Mouse (Mus musculus) forebrain, embryonic 14.5 days (tissue): ENCODE measurements around the gene Kdm4c. TPM values are rescaled to one million over a fixed set of nuclear protein-coding genes. Genes with fewer than 3 reads are reported as not detected.
"Not testable (repeated sequence)": the region's sequence is repeated elsewhere in the genome, so short reads cannot be mapped to it uniquely, and the experiment has no call there.

ENCODE experiments used
- ATAC-seq: fragments of 200-750 bp; cut with Nextera tagmentation; 2 replicates; pipeline ENCODE4 v1.8.0; 2017; ENCODE audit warnings: mild to moderate bottlenecking, moderate library complexity
- DNase-seq: peaks from one replicate; pipeline ENCODE4 v3.0.0-alpha.2; 2015; ENCODE audit warnings: low spot score
- H3K27ac ChIP-seq: fragments of 300-500 bp; sonication (generic); 2 replicates; pipeline ENCODE4 v1.5.1; 2014; ENCODE audit warnings: low read depth, mild to moderate bottlenecking, control low read depth, low read length, moderate library complexity
- H3K27me3 ChIP-seq: fragments of 300-500 bp; sonication (generic); replicated peaks from 2 replicates; pipeline ENCODE4 v1.6.1; 2014; ENCODE audit warnings: low read length, control low read depth, mixed read lengths; ENCODE audit not compliant: control insufficient read depth, insufficient read depth
- H3K36me3 ChIP-seq: fragments of 300-500 bp; sonication (generic); 2 replicates; pipeline ENCODE4 v1.6.1; 2014; ENCODE audit warnings: low read length, control low read depth; ENCODE audit not compliant: control insufficient read depth, insufficient read depth
- H3K4me1 ChIP-seq: fragments of 300-500 bp; sonication (generic); 2 replicates; pipeline ENCODE4 v1.6.1; 2014; ENCODE audit warnings: antibody characterized with exemption, low read length, control low read depth; ENCODE audit not compliant: control insufficient read depth, insufficient read depth
- H3K4me2 ChIP-seq: fragments of 300-500 bp; sonication (generic); 2 replicates; pipeline ENCODE4 v1.6.1; 2014; ENCODE audit warnings: mild to moderate bottlenecking, control low read depth, low read length
- H3K4me3 ChIP-seq: fragments of 300-500 bp; sonication (generic); 2 replicates; pipeline ENCODE4 v1.5.1; 2014; ENCODE audit warnings: low read depth, low read length, control low read depth
- H3K9ac ChIP-seq: fragments of 300-500 bp; sonication (generic); 2 replicates; pipeline ENCODE4 v1.6.1; 2014; ENCODE audit warnings: mild to moderate bottlenecking, low read length, control low read depth, moderate library complexity
- H3K9me3 ChIP-seq: fragments of 300-500 bp; sonication (generic); replicated peaks from 2 replicates; pipeline ENCODE4 v1.6.1; 2016; ENCODE audit warnings: low read length, control low read depth, mixed read lengths; ENCODE audit not compliant: control insufficient read depth
- WGBS: fragments of 180-500 bp; shearing (Covaris S2); extraction: QIAGEN DNeasy Blood & Tissue Kit; methylation state at CpG from one replicate; pipeline ENCODE4 v1.1.7; 2014; 5-methylcytosine and 5-hydroxymethylcytosine counted together
- polyA plus RNA-seq: library from polyadenylated mRNA; unstranded; fragments of >200 nt; fragmentation: Nextera tagmentation; extraction: Ambion mirVana; gene quantifications from 2 replicates; pipeline ENCODE4 v1.2.1, GENCODE M21; 2014

Gene Kdm4c
- polyA plus RNA-seq, 1 experiment from 2014 or later: 14.7 TPM

DNA sequence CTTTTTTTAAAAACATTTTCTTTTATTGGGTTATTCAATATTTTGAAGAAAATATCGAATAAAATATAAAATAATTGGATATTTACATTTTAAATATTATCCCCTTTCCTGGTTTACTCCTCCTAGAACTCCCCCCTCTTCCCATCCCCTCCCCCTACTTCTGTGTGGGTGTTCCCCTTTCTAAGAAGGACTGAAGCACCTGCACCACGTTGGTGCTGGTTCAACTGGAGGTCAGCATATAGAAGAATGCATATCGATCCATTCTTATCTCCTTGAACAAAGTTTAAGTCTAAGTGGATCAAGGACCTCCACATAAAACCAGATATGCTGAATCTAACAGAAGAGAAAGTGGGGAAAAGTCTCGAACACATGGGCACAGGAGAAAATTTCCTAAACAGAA lies 144.3 kb downstream of the Kdm4c start:
- peaks cover 8% of the 10 kb centered on the region; the same call in 1 of the 2 replicates for H3K36me3 ChIP-seq
- H3K27me3 ChIP-seq: no peaks in the 10 kb centered on the region
- DNase-seq (no peak), ATAC-seq (no peak)
- no peaks in the 10 kb centered on the region for H3K4me1 ChIP-seq
- no peak overlapping the region for H3K27ac ChIP-seq
- H3K4me2 ChIP-seq: no peak overlapping the region
- no peaks in the 10 kb centered on the region for H3K9me3 ChIP-seq
- no peak overlapping the region for H3K9ac ChIP-seq
- H3K4me3 ChIP-seq: no peak overlapping the region
- 87% methylated on average over 4 of the region's 4 CpGs for WGBS

GRCm38 (mm10) chr4:74393162-74393561 lies 150.9 kb downstream of the Kdm4c start:
- Histone ChIP-seq H3K4me1 (no peaks in the 10 kb centered on the region), H3K4me2 (no peak overlapping the region), H3K36me3 (peaks cover 18% of the 10 kb centered on the region), H3K9ac (no peak overlapping the region), H3K4me3 (no peak overlapping the region), H3K27ac (no peak overlapping the region), H3K9me3 (no peaks in the 10 kb centered on the region), H3K27me3 (no peaks in the 10 kb centered on the region)
- 91% methylated on average over 2 of the region's 2 CpGs for WGBS
- DNase-seq (no peak), ATAC-seq (no peak)

- no peak overlapping the region for H3K4me3 ChIP-seq
- no peaks in the 10 kb centered on the region for H3K27me3 ChIP-seq
- no peak for ATAC-seq
- no peak overlapping the region for H3K9ac ChIP-seq
- no peak overlapping the region for H3K27ac ChIP-seq
- no peaks in the 10 kb centered on the region for H3K9me3 ChIP-seq
- 91% methylated on average over 5 of the region's 5 CpGs for WGBS
- peaks cover 21% of the 10 kb centered on the region for H3K36me3 ChIP-seq
- no peak for DNase-seq
- H3K4me1 ChIP-seq: no peaks in the 10 kb centered on the region
- no peak overlapping the region for H3K4me2 ChIP-seq
These were observed 154.3 kb downstream of the Kdm4c start for GRCm38 (mm10) chr4:74396562-74396961.

GRCm38 (mm10) chr4:74401617-74402313 lies 159.5 kb downstream of the Kdm4c start:
- H3K9ac ChIP-seq, H3K9me3 ChIP-seq, H3K4me2 ChIP-seq, H3K27me3 ChIP-seq, H3K27ac ChIP-seq, H3K4me3 ChIP-seq, H3K4me1 ChIP-seq: not testable (repeated sequence)
- DNase-seq: peak; percentile 53
- 46% methylated on average over 7 of the region's 7 CpGs for WGBS
- ATAC-seq: peak; percentile 42; the same call in 1 of the 2 replicates
- H3K36me3 ChIP-seq: peaks cover 27% of the 10 kb centered on the region

GRCm38 (mm10) chr4:74408731-74409130 lies 166.4 kb downstream of the Kdm4c start:
- H3K36me3 ChIP-seq: peaks cover 13% of the 10 kb centered on the region
- no peaks in the 10 kb centered on the region for H3K9me3 ChIP-seq
- H3K27ac ChIP-seq: no peak overlapping the region
- DNase-seq: no peak
- no peaks in the 10 kb centered on the region for H3K4me1 ChIP-seq
- H3K27me3 ChIP-seq: no peaks in the 10 kb centered on the region
- H3K9ac ChIP-seq: no peak overlapping the region
- no peak for ATAC-seq
- 79% methylated on average over 1 of the region's 1 CpGs for WGBS
- H3K4me3 ChIP-seq: no peak overlapping the region
- H3K4me2 ChIP-seq: no peak overlapping the region

- Histone ChIP-seq H3K27ac (no peak overlapping the region), H3K4me3 (no peak overlapping the region), H3K36me3 (no peaks in the 10 kb centered on the region), H3K4me2 (no peak overlapping the region), H3K9me3 (no peaks in the 10 kb centered on the region), H3K27me3 (no peaks in the 10 kb centered on the region), H3K4me1 (no peaks in the 10 kb centered on the region), H3K9ac (no peak overlapping the region)
- ATAC-seq (no peak), DNase-seq (no peak)
- WGBS: 76% methylated on average over 1 of the region's 1 CpGs
These were observed 177.5 kb downstream of the Kdm4c start for GRCm38 (mm10) chr4:74419794-74420193.

Other genes with a start within 250 kb of the Kdm4c start
- gene Frmd3, start 229.1 kb upstream of the Kdm4c start, polyA plus RNA-seq: 14.7 and 19.7 TPM in 2 replicates